Mouse (Mus musculus) small intestine, adult 2 months (tissue): ENCODE measurements around the gene Pcdh18. TPM values are rescaled to one million over a fixed set of nuclear protein-coding genes. Genes with fewer than 3 reads are reported as not detected.

Experiments
- H3K27ac ChIP-seq: fragments of 200-500 bp; 2 replicates; pipeline ENCODE4 v1.5.1; 2012; ENCODE audit warnings: low read depth, low read length, control low read depth, inconsistent platforms; ENCODE audit not compliant: insufficient read depth
- H3K27me3 ChIP-seq: fragments of 200-500 bp; 2 replicates; pipeline ENCODE4 v1.6.1; 2012; ENCODE audit warnings: mild to moderate bottlenecking, moderate library complexity, low read length, inconsistent platforms; ENCODE audit not compliant: control insufficient read depth, insufficient read depth
- H3K36me3 ChIP-seq: fragments of 200-500 bp; 2 replicates; pipeline ENCODE4 v1.6.1; 2012; ENCODE audit warnings: mild to moderate bottlenecking, low read length, control low read depth, inconsistent platforms; ENCODE audit not compliant: control insufficient read depth, insufficient read depth
- H3K4me1 ChIP-seq: fragments of 200-500 bp; 2 replicates; pipeline ENCODE4 v1.6.1; 2012; ENCODE audit warnings: low read length, inconsistent platforms, mixed read lengths; ENCODE audit not compliant: control insufficient read depth, insufficient read depth, insufficient read length
- H3K4me3 ChIP-seq: fragments of 200-500 bp; 2 replicates; pipeline ENCODE4 v1.5.1; 2012; ENCODE audit warnings: low read depth, mild to moderate bottlenecking, control low read depth, inconsistent platforms, low read length, moderate library complexity
- CTCF ChIP-seq: fragments of 200-500 bp; IDR thresholded peaks from 2 replicates; pipeline ENCODE4 v1.5.1; 2012; ENCODE audit warnings: low read depth, mild to moderate bottlenecking, control low read depth, inconsistent platforms, low read length, moderate library complexity, mixed read lengths; ENCODE audit not compliant: insufficient replicate concordance, insufficient read length; ENCODE audit errors: extremely low read depth
- POLR2A ChIP-seq: fragments of 200-500 bp; IDR thresholded peaks from 2 replicates; pipeline ENCODE4 v1.6.1; 2012; ENCODE audit warnings: low read depth, mild to moderate bottlenecking, control low read depth, inconsistent platforms, low read length, moderate library complexity
- WGBS: fragments of 180-500 bp; shearing (Covaris S2); methylation state at CpG from one replicate; pipeline ENCODE4 v1.1.7; 2018; 5-methylcytosine and 5-hydroxymethylcytosine counted together
- polyA plus RNA-seq: library from polyadenylated mRNA; depleted of rRNA; stranded (reverse); fragments of >200 nt; gene quantifications from 2 replicates; pipeline ENCODE4 v1.2.3, GENCODE M21; 2012

The Pcdh18 gene
- polyA plus RNA-seq, 1 experiment = 0.68 TPM

- H3K4me3 ChIP-seq = no peak overlapping the region
- no peak overlapping the region for H3K27ac ChIP-seq
- H3K36me3 ChIP-seq = no peaks in the 10 kb centered on the region
- H3K27me3 ChIP-seq = no peaks in the 10 kb centered on the region; the same call in 1 of the 2 replicates
- TF ChIP-seq POLR2A (no peak), CTCF (no peak)
- no peaks in the 10 kb centered on the region for H3K4me1 ChIP-seq
Observed at GRCm38 (mm10) chr3:49761971-49762370, 4.8 kb upstream of the Pcdh18 start.

DNA sequence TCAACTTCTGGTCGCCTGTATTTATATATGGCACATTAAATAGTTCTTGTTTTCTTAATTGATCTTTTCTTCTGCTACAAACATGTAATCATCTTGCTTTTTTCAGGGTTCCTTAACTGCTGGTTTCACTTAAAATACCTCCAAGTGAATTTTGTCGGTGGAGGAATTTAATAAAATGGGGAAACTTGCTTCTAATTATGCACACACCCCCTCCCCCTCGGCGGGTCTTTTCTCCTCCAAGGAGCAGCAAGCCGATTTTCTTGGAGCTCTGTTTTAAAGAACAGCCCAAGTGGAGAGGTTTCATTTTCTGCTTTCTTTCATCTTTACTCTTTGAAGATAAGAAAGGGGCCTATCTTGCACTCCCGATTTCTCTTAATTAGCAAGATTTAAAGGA is 498 bp upstream of the Pcdh18 start:
- 2% methylated on average over 6 of the region's 6 CpGs for WGBS
- no peaks in the 10 kb centered on the region; the same call in 1 of the 2 replicates for H3K4me1 ChIP-seq
- TF ChIP-seq CTCF (no peak), POLR2A (no peak)
- H3K4me3 ChIP-seq = peak overlapping the region; percentile 82
- no peaks in the 10 kb centered on the region; the same call in 1 of the 2 replicates for H3K27me3 ChIP-seq
- H3K36me3 ChIP-seq = no peaks in the 10 kb centered on the region
- no peak overlapping the region for H3K27ac ChIP-seq

GRCm38 (mm10) chr3:49755986-49756845 is 909 bp downstream of the Pcdh18 start:
- no peaks in the 10 kb centered on the region; the same call in 1 of the 2 replicates for H3K27me3 ChIP-seq
- H3K36me3 ChIP-seq = no peaks in the 10 kb centered on the region
- TF ChIP-seq CTCF = no peak
- no peak for TF ChIP-seq POLR2A
- WGBS = 3% methylated on average over 36 of the region's 36 CpGs
- H3K27ac ChIP-seq = peak overlapping the region; percentile 64
- H3K4me3 ChIP-seq = peak overlapping the region; percentile 82
- H3K4me1 ChIP-seq = no peaks in the 10 kb centered on the region; the same call in 1 of the 2 replicates

DNA sequence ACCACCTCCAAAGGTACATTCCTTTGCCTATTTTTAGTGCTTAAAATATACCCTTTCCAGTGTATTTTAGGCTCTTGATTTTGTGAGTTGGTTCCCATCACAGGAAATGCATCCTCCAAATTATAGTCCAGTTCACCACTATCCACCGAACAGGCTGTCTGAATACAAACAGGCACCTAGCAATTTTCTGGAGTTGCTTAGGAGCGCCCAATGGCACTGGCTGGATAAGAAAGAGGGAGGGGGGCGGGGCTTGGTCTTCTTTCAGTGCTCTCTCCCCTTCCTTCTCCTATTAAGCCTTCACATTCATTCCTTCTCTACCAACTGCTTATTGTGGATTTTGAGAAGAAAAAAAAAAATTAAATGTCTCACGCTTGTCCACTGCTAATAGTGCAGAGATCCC is 4.4 kb downstream of the Pcdh18 start:
- Histone ChIP-seq H3K4me3 (no peak overlapping the region), H3K27me3 (no peaks in the 10 kb centered on the region; the same call in 1 of the 2 replicates), H3K4me1 (no peaks in the 10 kb centered on the region; the same call in 1 of the 2 replicates), H3K36me3 (no peaks in the 10 kb centered on the region), H3K27ac (no peak overlapping the region)
- TF ChIP-seq CTCF = no peak
- TF ChIP-seq POLR2A = no peak
- WGBS = 74% methylated on average over 4 of the region's 4 CpGs

DNA sequence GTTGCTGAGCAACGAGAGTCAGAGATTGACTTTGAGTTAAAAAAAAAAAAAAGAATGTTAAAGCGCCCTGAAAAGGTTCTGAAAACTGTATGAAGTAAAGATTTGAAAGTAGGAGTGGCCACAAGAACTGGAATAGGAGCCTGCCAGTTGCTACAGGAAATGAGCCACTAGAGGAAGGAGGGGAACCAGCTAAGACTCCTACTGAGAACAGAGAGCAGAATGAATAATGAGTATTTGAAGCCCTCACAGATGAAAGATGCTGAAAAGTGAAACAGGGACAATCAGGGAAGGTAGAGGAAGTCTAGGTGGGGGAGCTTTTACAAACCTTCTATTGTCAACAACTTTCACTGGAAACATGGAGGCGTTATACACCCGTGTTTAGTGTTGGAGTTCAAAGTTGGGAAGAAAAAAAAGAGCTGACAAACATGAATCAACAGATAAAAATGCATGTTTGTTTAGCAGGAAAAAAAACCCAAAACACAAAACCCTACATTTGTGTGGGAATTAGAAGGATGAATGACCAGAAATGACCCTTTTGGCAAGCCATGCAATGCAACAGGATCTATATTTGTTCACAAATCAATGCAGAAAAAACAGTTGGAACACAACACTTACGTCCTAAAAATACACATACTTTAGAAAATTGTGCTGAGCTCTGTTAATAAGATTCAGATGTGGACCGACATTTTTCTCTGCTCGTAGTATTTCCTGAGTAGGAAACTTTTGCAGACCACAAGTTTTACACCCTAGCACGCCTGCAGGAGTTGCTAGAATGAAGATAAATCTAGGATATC is 7.4 kb downstream of the Pcdh18 start:
- TF ChIP-seq CTCF (no peak), POLR2A (no peak)
- H3K4me1 ChIP-seq = no peaks in the 10 kb centered on the region
- 50% methylated on average over 8 of the region's 8 CpGs for WGBS
- H3K4me3 ChIP-seq = no peak overlapping the region
- no peak overlapping the region for H3K27ac ChIP-seq
- no peaks in the 10 kb centered on the region for H3K36me3 ChIP-seq
- H3K27me3 ChIP-seq = no peaks in the 10 kb centered on the region

GRCm38 (mm10) chr3:49748054-49748453 is 9.1 kb downstream of the Pcdh18 start:
- Histone ChIP-seq H3K4me3 (no peak overlapping the region), H3K4me1 (no peaks in the 10 kb centered on the region)
- 88% methylated on average over 1 of the region's 1 CpGs for WGBS

DNA sequence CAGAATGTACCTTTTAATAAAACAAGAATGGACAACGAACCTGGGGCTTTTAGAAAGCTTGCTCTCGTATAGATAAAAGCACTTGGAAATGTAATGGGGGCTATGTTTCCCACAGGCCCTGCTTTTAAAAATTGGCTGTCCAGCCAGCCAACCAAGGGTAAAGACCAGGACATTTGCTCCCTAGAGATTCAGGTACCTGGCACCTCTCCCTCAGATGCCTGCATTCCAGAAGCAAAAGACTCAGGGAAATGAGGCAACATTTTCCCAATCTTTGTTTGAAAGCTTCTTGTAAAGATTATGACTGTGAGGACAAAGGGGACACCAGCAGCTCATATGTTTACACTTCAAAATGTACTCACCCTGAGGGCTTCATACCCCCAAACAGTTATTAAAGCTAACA is 18.1 kb downstream of the Pcdh18 start:
- Histone ChIP-seq H3K36me3 (no peaks in the 10 kb centered on the region), H3K4me3 (no peak overlapping the region), H3K27ac (no peak overlapping the region), H3K27me3 (no peaks in the 10 kb centered on the region), H3K4me1 (no peaks in the 10 kb centered on the region)
- 66% methylated on average over 2 of the region's 2 CpGs for WGBS
- TF ChIP-seq CTCF = no peak
- no peak for TF ChIP-seq POLR2A

More at GRCm38 (mm10) chr3:49748054-49748453, 9.1 kb downstream of the Pcdh18 start:
- Histone ChIP-seq H3K36me3 (no peaks in the 10 kb centered on the region), H3K27me3 (no peaks in the 10 kb centered on the region), H3K27ac (no peak overlapping the region)
- no peak for TF ChIP-seq POLR2A
- no peak for TF ChIP-seq CTCF
